Comparison of ENCODE assay signal across 9 mouse cellular contexts in genomic region chr4:62760748-62761604, GRCm38 (mm10).
DNase-seq lines count a peak whose midpoint lies in the region; ATAC-seq and TF ChIP-seq lines count a peak whose summit lies in the region.
"Had no signal": no experiment of that assay in that cellular context is flagged by ENCODE, and none has a peak within 500 bp of the region (broad histone marks: within the 10 kb centered on the region; RNA-seq: fewer than 3 reads in every experiment).

No protein-coding gene starts in this region.

- H3K4me3 ChIP-seq in embryonic facial prominence, embryonic 15.5 days (replicated peaks), result no peak overlapping the region
- H3K4me3 ChIP-seq in hindbrain, postnatal 0 days (ENCODE audit: low read length), result no peak overlapping the region
- H3K4me3 ChIP-seq: myocyte had no signal

- H3K4me1 ChIP-seq in embryonic facial prominence, embryonic 15.5 days, result peaks cover 42% of the 10 kb centered on the region
- peaks cover 8% of the 10 kb centered on the region; the same call in 1 of the 2 replicates for H3K4me1 ChIP-seq in hindbrain, postnatal 0 days (ENCODE audit: insufficient read depth, low read length)

- no peaks in the 10 kb centered on the region for H3K36me3 ChIP-seq in embryonic facial prominence, embryonic 15.5 days
- no peaks in the 10 kb centered on the region for H3K36me3 ChIP-seq in hindbrain, postnatal 0 days (ENCODE audit: insufficient read depth, low read length)

- TF ChIP-seq CTCF in hindbrain, postnatal 0 days (IDR thresholded peaks at IDR 0.05; ENCODE audit: low read depth), result no peak

- peak; percentile 39 for DNase-seq in kidney, postnatal 10 days
- no peak for DNase-seq in kidney, postnatal 36 days
- no peak for DNase-seq in hindbrain, postnatal 0 days (ENCODE audit: low spot score)
- peak; percentile 37 for DNase-seq in naive thymus-derived CD4-positive, alpha-beta T cell, adult 2 months (ENCODE audit: low read depth)
- no peak for DNase-seq in spleen, postnatal 14 days (ENCODE audit: low spot score in 2 of 2)
- DNase-seq in natural killer cell, adult 2 months (ENCODE audit: low spot score in 2 of 2), result no peak
- no peak for DNase-seq in kidney, adult 18-20 months

- H3K27me3 ChIP-seq in embryonic facial prominence, embryonic 15.5 days, result no peaks in the 10 kb centered on the region
- H3K27me3 ChIP-seq in hindbrain, postnatal 0 days (ENCODE audit: insufficient read depth, low read length), result no peaks in the 10 kb centered on the region

- no peak overlapping the region for H3K4me2 ChIP-seq in embryonic facial prominence, embryonic 15.5 days (replicated peaks)
- no peak overlapping the region for H3K4me2 ChIP-seq in hindbrain, postnatal 0 days (ENCODE audit: low read depth, low read length)

- H3K9ac ChIP-seq in embryonic facial prominence, embryonic 15.5 days, result no peak overlapping the region
- H3K9ac ChIP-seq in hindbrain, postnatal 0 days (replicated peaks; ENCODE audit: low read length), result no peak overlapping the region

- ATAC-seq in embryonic facial prominence, embryonic 15.5 days (ENCODE audit: insufficient number of reproducible peaks, low FRiP score, low TSS enrichment, low read depth), result no peak
- no peak for ATAC-seq in hindbrain, postnatal 0 days

- no peaks in the 10 kb centered on the region for H3K9me3 ChIP-seq in embryonic facial prominence, embryonic 15.5 days (replicated peaks)
- H3K9me3 ChIP-seq in hindbrain, postnatal 0 days (ENCODE audit: low read length), result no peaks in the 10 kb centered on the region

- peak overlapping the region; percentile 79 for H3K27ac ChIP-seq in embryonic facial prominence, embryonic 15.5 days (replicated peaks)
- peak overlapping the region; percentile 27; the same call in 1 of the 2 replicates for H3K27ac ChIP-seq in hindbrain, postnatal 0 days

- WGBS in embryonic facial prominence, embryonic 15.5 days, result 32% methylated on average over 11 of the region's 11 CpGs
- 50% methylated on average over 11 of the region's 11 CpGs for WGBS in hindbrain, postnatal 0 days

Comparison
In these comparisons a context has a peak if more than half of its experiments do, and no peak if none do; other contexts are left out.
1. DNase-seq: peak in kidney, postnatal 10 days (single experiment) and naive thymus-derived CD4-positive, alpha-beta T cell, adult 2 months (single experiment); none in kidney, postnatal 36 days (0 of 2), hindbrain, postnatal 0 days (single experiment), spleen, postnatal 14 days (0 of 2), natural killer cell, adult 2 months (0 of 2) and kidney, adult 18-20 months (single experiment).